Mouse (Mus musculus): ENCODE results near the gene Krtcap3. TPM values are rescaled to one million over a fixed set of nuclear protein-coding genes. Genes with fewer than 3 reads are reported as not detected.

Krtcap3 gene
- polyA plus RNA-seq, 1 experiment from 2014 or later: 7.5 TPM

GRCm38 (mm10) chr5:31218294-31218693 lies 33.2 kb upstream of the Krtcap3 start:
- peak; percentile 47 for TF ChIP-seq CTCF (IDR thresholded peaks at IDR 0.05; ENCODE audit: low read depth)
- TF ChIP-seq EP300 (IDR thresholded peaks at IDR 0.05; ENCODE audit: low read depth): 0 out of 2 replicates have a peak, but pooled peaks have one; percentile 25
- H3K4me3 ChIP-seq (ENCODE audit: low read depth, low read length): peak overlapping the region; percentile 83; the same call in 1 of the 2 replicates
- ATAC-seq (peak; percentile 7; the same call in 1 of the 2 replicates), DNase-seq (peak; percentile 59)
- H3K9ac ChIP-seq (replicated peaks): no peak overlapping the region
- 30% methylated on average over 7 of the region's 7 CpGs for WGBS (ENCODE audit: insufficient replicate concordance)
- no peaks in the 10 kb centered on the region for H3K9me3 ChIP-seq (ENCODE audit: low read length)
- no peaks in the 10 kb centered on the region for H3K36me3 ChIP-seq (replicated peaks; ENCODE audit: insufficient read depth, low read length)
- no peaks in the 10 kb centered on the region for H3K27me3 ChIP-seq (ENCODE audit: insufficient read depth, low read length)
- peak overlapping the region; percentile 87 for H3K4me2 ChIP-seq (ENCODE audit: low read depth, low read length)
- H3K27ac ChIP-seq (ENCODE audit: low read depth): 0 out of 2 replicates have a peak overlapping the region, but pooled peaks have one; percentile 94
- H3K4me1 ChIP-seq (ENCODE audit: insufficient read depth): peaks cover 16% of the 10 kb centered on the region

- Histone ChIP-seq H3K9ac (replicated peaks) (peak overlapping the region; percentile 88), H3K27ac (ENCODE audit: low read depth) (peak overlapping the region; percentile 94; the same call in 1 of the 2 replicates), H3K4me3 (ENCODE audit: low read depth, low read length) (peak overlapping the region; percentile 83), H3K27me3 (ENCODE audit: insufficient read depth, low read length) (no peaks in the 10 kb centered on the region), H3K4me2 (ENCODE audit: low read depth, low read length) (peak overlapping the region; percentile 87), H3K4me1 (ENCODE audit: insufficient read depth) (peaks cover 16% of the 10 kb centered on the region), H3K9me3 (ENCODE audit: low read length) (no peaks in the 10 kb centered on the region), H3K36me3 (replicated peaks; ENCODE audit: insufficient read depth, low read length) (no peaks in the 10 kb centered on the region)
- 5% methylated on average over 2 of the region's 2 CpGs for WGBS (ENCODE audit: insufficient replicate concordance)
- DNase-seq (peak; percentile 27), ATAC-seq (no peak)
- peak; percentile 54 for TF ChIP-seq CTCF (IDR thresholded peaks at IDR 0.05; ENCODE audit: low read depth)
- TF ChIP-seq EP300 (IDR thresholded peaks at IDR 0.05; ENCODE audit: low read depth): no peak
These were observed 32.4 kb upstream of the Krtcap3 start for GRCm38 (mm10) chr5:31219070-31219469.

GRCm38 (mm10) chr5:31219474-31219873 lies 32.0 kb upstream of the Krtcap3 start:
- ATAC-seq (no peak), DNase-seq (no peak)
- Histone ChIP-seq H3K9me3 (ENCODE audit: low read length) (no peaks in the 10 kb centered on the region), H3K4me2 (ENCODE audit: low read depth, low read length) (peak overlapping the region; percentile 87), H3K36me3 (replicated peaks; ENCODE audit: insufficient read depth, low read length) (no peaks in the 10 kb centered on the region), H3K4me3 (ENCODE audit: low read depth, low read length) (peak overlapping the region; percentile 83), H3K4me1 (ENCODE audit: insufficient read depth) (peaks cover 16% of the 10 kb centered on the region), H3K27ac (ENCODE audit: low read depth) (peak overlapping the region; percentile 94), H3K27me3 (ENCODE audit: insufficient read depth, low read length) (no peaks in the 10 kb centered on the region), H3K9ac (replicated peaks) (peak overlapping the region; percentile 88)
- no peak for TF ChIP-seq CTCF (IDR thresholded peaks at IDR 0.05; ENCODE audit: low read depth)
- TF ChIP-seq EP300 (IDR thresholded peaks at IDR 0.05; ENCODE audit: low read depth): no peak
- 2% methylated on average over 11 of the region's 11 CpGs for WGBS (ENCODE audit: insufficient replicate concordance)

GRCm38 (mm10) chr5:31219911-31220447 lies 31.5 kb upstream of the Krtcap3 start:
- Histone ChIP-seq H3K4me1 (ENCODE audit: insufficient read depth) (peaks cover 16% of the 10 kb centered on the region), H3K27me3 (ENCODE audit: insufficient read depth, low read length) (no peaks in the 10 kb centered on the region), H3K9ac (replicated peaks) (peak overlapping the region; percentile 88), H3K27ac (ENCODE audit: low read depth) (peak overlapping the region; percentile 94), H3K9me3 (ENCODE audit: low read length) (no peaks in the 10 kb centered on the region), H3K4me3 (ENCODE audit: low read depth, low read length) (peak overlapping the region; percentile 83), H3K4me2 (ENCODE audit: low read depth, low read length) (peak overlapping the region; percentile 87), H3K36me3 (replicated peaks; ENCODE audit: insufficient read depth, low read length) (no peaks in the 10 kb centered on the region)
- under 1% methylated on average over 38 of the region's 40 CpGs for WGBS (ENCODE audit: insufficient replicate concordance)
- TF ChIP-seq EP300 (IDR thresholded peaks at IDR 0.05; ENCODE audit: low read depth) (no peak), CTCF (IDR thresholded peaks at IDR 0.05; ENCODE audit: low read depth) (peak; percentile 31)
- peak; percentile 57 for ATAC-seq
- DNase-seq: no peak

GRCm38 (mm10) chr5:31220448-31221303 lies 30.8 kb upstream of the Krtcap3 start, which contains the start of gene Ppm1g:
Gene Ppm1g, minus strand, starts transcription at chr5:31220687.
- peak within 1 kb of the TSS; percentile 87 for H3K4me2 ChIP-seq (ENCODE audit: low read depth, low read length)
- peaks cover 16% of the 10 kb centered on the region for H3K4me1 ChIP-seq (ENCODE audit: insufficient read depth)
- no peaks in the 10 kb centered on the region for H3K27me3 ChIP-seq (ENCODE audit: insufficient read depth, low read length)
- H3K4me3 ChIP-seq (ENCODE audit: low read depth, low read length): peak within 1 kb of the TSS; percentile 83
- TF ChIP-seq EP300 (IDR thresholded peaks at IDR 0.05; ENCODE audit: low read depth) (peak; percentile 68; the same call in 1 of the 2 replicates), CTCF (IDR thresholded peaks at IDR 0.05; ENCODE audit: low read depth) (no peak; the same call in 1 of the 2 replicates)
- 1% methylated on average over 52 of the region's 70 CpGs for WGBS (ENCODE audit: insufficient replicate concordance)
- peak within 1 kb of the TSS; percentile 94 for H3K27ac ChIP-seq (ENCODE audit: low read depth)
- H3K9ac ChIP-seq (replicated peaks): peak within 1 kb of the TSS; percentile 88
- DNase-seq (peak; percentile 99), ATAC-seq (peak; percentile 97)
- no peaks in the 10 kb centered on the region for H3K9me3 ChIP-seq (ENCODE audit: low read length)
- no peaks in the 10 kb centered on the region for H3K36me3 ChIP-seq (replicated peaks; ENCODE audit: insufficient read depth, low read length)
